Mouse (Mus musculus) G1E (cell line): ENCODE measurements around the gene Cd3eap.

Source experiments
- CTCF ChIP-seq: IDR thresholded peaks from 2 replicates; pipeline ENCODE4 v1.5.1; 2012; ENCODE audit warnings: low read depth, low read length, inconsistent platforms, mixed read lengths
- TAL1 ChIP-seq: conservative IDR thresholded peaks from 2 replicates; pipeline ENCODE4 v1.6.1; 2012; ENCODE audit warnings: low read depth, low read length, inconsistent platforms, mixed read lengths

- TF ChIP-seq TAL1 (no peak), CTCF (no peak)
These were observed 35.1 kb downstream of the Cd3eap start for GRCm38 (mm10) chr7:19324221-19324620.
